Comparison of ENCODE assay signal across 8 mouse cellular contexts in the genomic region with DNA sequence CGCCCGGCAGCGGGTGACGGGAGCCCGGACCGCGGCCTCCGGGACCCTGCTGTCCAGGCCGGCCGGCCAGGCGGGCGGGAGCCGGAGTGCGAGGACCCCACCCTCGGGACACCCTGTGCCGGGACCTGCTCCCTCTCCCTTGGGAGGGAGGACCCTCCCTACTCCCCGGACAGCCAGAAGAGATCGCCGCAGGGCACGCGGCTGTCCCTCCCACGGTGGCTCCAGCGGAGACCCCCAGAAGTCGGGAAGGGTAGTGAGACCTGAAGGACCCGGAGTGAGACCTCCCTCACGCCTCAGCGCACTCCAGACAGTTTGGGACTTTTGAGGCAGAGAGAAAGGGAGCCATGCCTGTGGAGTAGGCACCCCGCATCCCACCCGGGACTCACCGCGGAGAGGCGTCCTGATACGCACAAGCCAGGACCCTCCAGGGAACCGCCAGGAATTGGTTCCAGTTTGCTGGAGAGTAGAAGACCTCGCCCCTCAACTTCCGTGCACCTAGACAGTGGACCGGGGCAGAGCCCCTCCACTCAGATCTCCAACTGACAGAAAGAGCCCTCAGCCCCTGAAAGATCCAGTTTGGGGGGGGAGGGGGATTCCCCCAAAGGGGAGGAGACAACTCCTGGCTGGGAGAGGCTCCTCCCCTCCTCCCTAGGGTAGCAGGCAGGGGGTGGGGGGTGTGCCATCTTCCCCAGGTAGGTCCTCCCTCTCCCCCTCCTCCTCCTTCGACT. TPM values are rescaled to one million over a fixed set of nuclear protein-coding genes. Genes with fewer than 3 reads are reported as not detected.
A peak's percentile ranks its signal among the peaks of the same experiment; 100 is the strongest.
DNase-seq lines count a peak whose midpoint lies in the region; ATAC-seq and TF ChIP-seq lines count a peak whose summit lies in the region.

No protein-coding gene starts in this region.

- peak overlapping the region; percentile 80 to 95 (median 91) for H3K4me3 ChIP-seq in CH12.LX (replicated peaks in 1 of 3; ENCODE audit: low read depth in 2 of 3, low read length in 2 of 3, poor library complexity in 1 of 3)
- H3K4me3 ChIP-seq in heart, embryonic 11.5 days (ENCODE audit: low read depth, low read length) = peak overlapping the region; percentile 82
- peak overlapping the region; percentile 83 for H3K4me3 ChIP-seq in kidney, embryonic 15.5 days (replicated peaks)
- peak overlapping the region; percentile 96 for H3K4me3 ChIP-seq in small intestine, adult 2 months (ENCODE audit: low read depth, low read length)

- WGBS in heart, embryonic 11.5 days (ENCODE audit: insufficient replicate concordance) = under 1% methylated on average over 38 of the region's 38 CpGs
- WGBS in kidney, embryonic 15.5 days = 0% methylated on average over 37 of the region's 38 CpGs
- under 1% methylated on average over 37 of the region's 38 CpGs for WGBS in small intestine, adult 2 months

- peak; percentile 60 for DNase-seq in CH12.LX (ENCODE audit: extremely low read depth)
- DNase-seq in Muller cell, postnatal 12 days (ENCODE audit: inconsistent ontology term) = peak; percentile 64
- peak; percentile 25 for DNase-seq in embryo, embryonic 10 days (ENCODE audit: low spot score)
- peak; percentile 32 for DNase-seq in lung, postnatal 14 days
- DNase-seq in urinary bladder, adult 18-20 months (ENCODE audit: low spot score in 2 of 2) = no peak

- peaks cover 4% of the 10 kb centered on the region; the same call in 1 of the 2 replicates for H3K79me2 ChIP-seq in CH12.LX (replicated peaks; ENCODE audit: control insufficient read depth, extremely low read depth, insufficient read depth, poor library complexity, severe bottlenecking)

- dilution Hi-C loops in CH12.LX (cut with MboI; ENCODE audit: extremely low pct_ligation_motif_present, extremely low pct_unique_long_range_greater_than_20kb, low sequenced_read_pairs) = no loop called here

- peaks cover 18 to 53% of the 10 kb centered on the region in 2 experiments for H3K4me1 ChIP-seq in CH12.LX (ENCODE audit: control insufficient read depth in 1 of 2, insufficient read depth in 2 of 2)
- peaks cover 31% of the 10 kb centered on the region for H3K4me1 ChIP-seq in heart, embryonic 11.5 days (ENCODE audit: control insufficient read depth, insufficient read depth, low read length)
- peaks cover 44% of the 10 kb centered on the region for H3K4me1 ChIP-seq in kidney, embryonic 15.5 days
- H3K4me1 ChIP-seq in small intestine, adult 2 months (ENCODE audit: control insufficient read depth, insufficient read depth, insufficient read length, low read length) = peaks cover 5% of the 10 kb centered on the region; the same call in 1 of the 2 replicates

- in situ Hi-C loops in CH12.LX (cut with MboI; ENCODE audit: low pct_ligation_motif_present, low pct_unique_long_range_greater_than_20kb, low sequenced_read_pairs) = no loop called here

- peak; percentile 70 for ATAC-seq in heart, embryonic 11.5 days (replicated peaks; ENCODE audit: insufficient number of reproducible peaks, low FRiP score, low TSS enrichment)
- peak; percentile 77 for ATAC-seq in kidney, embryonic 15.5 days (replicated peaks; ENCODE audit: low FRiP score)

- TF ChIP-seq EP300 in CH12.LX (IDR thresholded peaks at IDR 0.05; ENCODE audit: low read length) = no peak

- H3K4me2 ChIP-seq in CH12.LX (ENCODE audit: insufficient read depth, low read depth, poor library complexity, severe bottlenecking) = peak overlapping the region; percentile 72
- H3K4me2 ChIP-seq in heart, embryonic 11.5 days = peak overlapping the region; percentile 83
- H3K4me2 ChIP-seq in kidney, embryonic 15.5 days = peak overlapping the region; percentile 84

- no peaks in the 10 kb centered on the region for H3K27me3 ChIP-seq in CH12.LX (replicated peaks)
- no peaks in the 10 kb centered on the region for H3K27me3 ChIP-seq in heart, embryonic 11.5 days (ENCODE audit: control insufficient read depth, insufficient read depth, low read length)
- no peaks in the 10 kb centered on the region for H3K27me3 ChIP-seq in kidney, embryonic 15.5 days
- no peaks in the 10 kb centered on the region for H3K27me3 ChIP-seq in small intestine, adult 2 months (ENCODE audit: control insufficient read depth, insufficient read depth, low read length)

- peak overlapping the region; percentile 12; the same call in 1 of the 2 replicates for H3K27ac ChIP-seq in CH12.LX (ENCODE audit: insufficient read depth, low read depth)
- H3K27ac ChIP-seq in heart, embryonic 11.5 days (ENCODE audit: low read depth, low read length) = peak overlapping the region; percentile 70
- peak overlapping the region; percentile 85 for H3K27ac ChIP-seq in kidney, embryonic 15.5 days
- H3K27ac ChIP-seq in small intestine, adult 2 months (ENCODE audit: insufficient read depth, low read depth, low read length) = peak overlapping the region; percentile 34

- TF ChIP-seq RAD21 in CH12.LX (IDR thresholded peaks at IDR 0.05; ENCODE audit: low read depth, low read length) = no peak

- peaks cover 0 to 26% of the 10 kb centered on the region in 2 experiments for H3K36me3 ChIP-seq in CH12.LX (replicated peaks in 1 of 2; ENCODE audit: control insufficient read depth in 1 of 2, insufficient read depth in 1 of 2, low read length in 1 of 2)
- no peaks in the 10 kb centered on the region for H3K36me3 ChIP-seq in heart, embryonic 11.5 days (ENCODE audit: control insufficient read depth, insufficient read depth, low read length)
- 0 out of 2 replicates have a peak, but pooled peaks cover 3% of the 10 kb centered on the region for H3K36me3 ChIP-seq in kidney, embryonic 15.5 days
- no peaks in the 10 kb centered on the region for H3K36me3 ChIP-seq in small intestine, adult 2 months (ENCODE audit: control insufficient read depth, insufficient read depth, low read length)

- H3K9me3 ChIP-seq in CH12.LX (replicated peaks; ENCODE audit: low read length) = no peaks in the 10 kb centered on the region
- no peaks in the 10 kb centered on the region for H3K9me3 ChIP-seq in heart, embryonic 11.5 days (replicated peaks; ENCODE audit: control insufficient read depth, low read length)
- no peaks in the 10 kb centered on the region for H3K9me3 ChIP-seq in kidney, embryonic 15.5 days (replicated peaks)

- peak overlapping the region; percentile 97 for H3K9ac ChIP-seq in CH12.LX (ENCODE audit: insufficient read depth, low read depth)
- peak overlapping the region; percentile 95 for H3K9ac ChIP-seq in heart, embryonic 11.5 days (ENCODE audit: low read depth, low read length)
- H3K9ac ChIP-seq in kidney, embryonic 15.5 days = peak overlapping the region; percentile 93

- no peak for TF ChIP-seq CTCF in CH12.LX (conservative IDR thresholded peaks at IDR 0.05 in 1 of 2, IDR thresholded peaks at IDR 0.05 in 1 of 2; ENCODE audit: low read depth in 2 of 2, low read length in 2 of 2)
- no peak for TF ChIP-seq CTCF in small intestine, adult 2 months (IDR thresholded peaks at IDR 0.05; ENCODE audit: extremely low read depth, insufficient read length, insufficient replicate concordance, low read depth, low read length)

- peak; percentile 40 for TF ChIP-seq POLR2A in CH12.LX (IDR thresholded peaks at IDR 0.05; ENCODE audit: low read depth, low read length)
- TF ChIP-seq POLR2A in small intestine, adult 2 months (IDR thresholded peaks at IDR 0.05; ENCODE audit: low read depth, low read length) = no peak

TF ChIP-seq in CH12.LX, 34 proteins besides CTCF, POLR2A, EP300 and RAD21 (continues in another document):
- TF ChIP-seq E2F4 (IDR thresholded peaks at IDR 0.05; ENCODE audit: insufficient replicate concordance, low read depth, low read length) (no peak), ZKSCAN1 (IDR thresholded peaks at IDR 0.05; ENCODE audit: borderline replicate concordance, low read depth, low read length) (no peak), USF1 (IDR thresholded peaks at IDR 0.05; ENCODE audit: low read depth, low read length) (no peak), GABPA (IDR thresholded peaks at IDR 0.05; ENCODE audit: insufficient replicate concordance, low read depth, low read length) (no peak), ZMIZ1 (IDR thresholded peaks at IDR 0.05; ENCODE audit: low read depth, low read length) (no peak), MXI1 (IDR thresholded peaks at IDR 0.05; ENCODE audit: low read depth, low read length) (no peak), JUN (IDR thresholded peaks at IDR 0.05; ENCODE audit: insufficient read depth, low read depth, low read length) (no peak), MAX (IDR thresholded peaks at IDR 0.05; ENCODE audit: low read length) (no peak), BHLHE40 (IDR thresholded peaks at IDR 0.05; ENCODE audit: low read depth, low read length) (no peak), NELFE (IDR thresholded peaks at IDR 0.05; ENCODE audit: low read depth, low read length) (no peak), ZC3H11A (IDR thresholded peaks at IDR 0.05; ENCODE audit: low read depth, low read length) (no peak)

RNA-seq across cellular contexts. Expression of gene Foxj2, which starts 0.5 kb away (rescaled TPM):
- total RNA-seq in CH12.LX (2012; rRNA removed) (2.5 and 2.7 TPM in 2 replicates), CH12.LX (2014; rRNA removed) (1.8 and 1.9 TPM in 2 replicates)
- 4.6 and 5.4 TPM in 2 replicates for polyA plus RNA-seq in CH12.LX (2012; ENCODE audit: insufficient read length, low read depth)
- 4.9 and 5.9 TPM in 2 replicates for polyA plus RNA-seq in heart, embryonic 11.5 days (2014; fragmentation: Nextera tagmentation; extraction: Ambion mirVana)
- 6.0 and 6.3 TPM in 2 replicates for polyA plus RNA-seq in kidney, embryonic 15.5 days (2015; fragmentation: Nextera tagmentation; extraction: Ambion mirVana)
- polyA plus RNA-seq in small intestine, adult 2 months (2012; rRNA removed) = 5.9 and 12.3 TPM in 2 replicates

RNA-seq across cellular contexts. Expression of gene Slc2a3, which starts 18.8 kb away (rescaled TPM):
- total RNA-seq in CH12.LX (2012; rRNA removed) (27.8 and 38.3 TPM in 2 replicates), CH12.LX (2014; rRNA removed) (29.7 and 32.4 TPM in 2 replicates)
- 23.7 and 28.8 TPM in 2 replicates for polyA plus RNA-seq in CH12.LX (2012; ENCODE audit: insufficient read length, low read depth)
- polyA plus RNA-seq in heart, embryonic 11.5 days (2014; fragmentation: Nextera tagmentation; extraction: Ambion mirVana) = 27.5 and 33.2 TPM in 2 replicates
- polyA plus RNA-seq in kidney, embryonic 15.5 days (2015; fragmentation: Nextera tagmentation; extraction: Ambion mirVana) = 7.8 and 10.4 TPM in 2 replicates
- polyA plus RNA-seq in small intestine, adult 2 months (2012; rRNA removed) = 1.0 and 1.3 TPM in 2 replicates

RNA-seq across cellular contexts. Expression of gene C3ar1, which starts 35.7 kb away (rescaled TPM):
- 0.89 and 1.1 TPM in 2 replicates for total RNA-seq in CH12.LX (2012; rRNA removed)
- total RNA-seq in CH12.LX (2014; rRNA removed) = 1.4 and 1.6 TPM in 2 replicates
- polyA plus RNA-seq in CH12.LX (2012; ENCODE audit: insufficient read length, low read depth) = 4.7 TPM in 2 replicates
- 1.4 and 1.5 TPM in 2 replicates for polyA plus RNA-seq in heart, embryonic 11.5 days (2014; fragmentation: Nextera tagmentation; extraction: Ambion mirVana)
- polyA plus RNA-seq in kidney, embryonic 15.5 days (2015; fragmentation: Nextera tagmentation; extraction: Ambion mirVana) = 1.9 and 2.1 TPM in 2 replicates
- polyA plus RNA-seq in small intestine, adult 2 months (2012; rRNA removed) = 1.2 and 1.8 TPM in 2 replicates

RNA-seq across cellular contexts. Expression of gene Necap1, which starts 54.0 kb away (rescaled TPM):
- 12.7 and 12.9 TPM in 2 replicates for total RNA-seq in CH12.LX (2012; rRNA removed)
- total RNA-seq in CH12.LX (2014; rRNA removed) = 29.5 and 30.6 TPM in 2 replicates
- polyA plus RNA-seq in CH12.LX (2012; ENCODE audit: insufficient read length, low read depth) = 26.9 and 29.2 TPM in 2 replicates
- 64.4 and 67.8 TPM in 2 replicates for polyA plus RNA-seq in heart, embryonic 11.5 days (2014; fragmentation: Nextera tagmentation; extraction: Ambion mirVana)
- 53.1 and 55.9 TPM in 2 replicates for polyA plus RNA-seq in kidney, embryonic 15.5 days (2015; fragmentation: Nextera tagmentation; extraction: Ambion mirVana)
- polyA plus RNA-seq in small intestine, adult 2 months (2012; rRNA removed) = 5.1 and 8.6 TPM in 2 replicates

Comparison
In these comparisons a context has a peak if more than half of its experiments do, and no peak if none do; other contexts are left out.
1. DNase-seq: peak in CH12.LX (single experiment), Muller cell, postnatal 12 days (single experiment), embryo, embryonic 10 days (single experiment) and lung, postnatal 14 days (single experiment); none in urinary bladder, adult 18-20 months (0 of 2).
2. H3K27ac ChIP-seq: peak in every context shown above with its lines; median percentile 85 in kidney, embryonic 15.5 days; 70 in heart, embryonic 11.5 days; 34 in small intestine, adult 2 months; 12 in CH12.LX.
3. Peak in every context shown above with its lines, with median percentiles within 50 percentile points of each other: H3K4me2 ChIP-seq, H3K4me3 ChIP-seq and H3K9ac ChIP-seq.